Mouse (Mus musculus) heart, embryonic 16.5 days (tissue): ENCODE results near the gene Cdip1. TPM values are rescaled to one million over a fixed set of nuclear protein-coding genes. Genes with fewer than 3 reads are reported as not detected.
A peak's percentile ranks its signal among the peaks of the same experiment; 100 is the strongest.

Experiments
- ATAC-seq: fragments of 200-750 bp; cut with Nextera tagmentation; replicated peaks from 2 replicates; pipeline ENCODE4 v1.8.0; 2017; ENCODE audit warnings: moderate number of reproducible peaks; ENCODE audit not compliant: insufficient read depth, low FRiP score; ENCODE audit errors: extremely low read depth
- H3K27ac ChIP-seq: fragments of 300-500 bp; sonication (generic); 2 replicates; pipeline ENCODE4 v1.5.1; 2014; ENCODE audit warnings: mild to moderate bottlenecking, low read length, control low read depth, moderate library complexity
- H3K27me3 ChIP-seq: fragments of 300-500 bp; sonication (generic); 2 replicates; pipeline ENCODE4 v1.6.1; 2014; ENCODE audit warnings: low read length, mixed read lengths; ENCODE audit not compliant: control insufficient read depth, insufficient read depth
- H3K36me3 ChIP-seq: fragments of 300-500 bp; sonication (generic); 2 replicates; pipeline ENCODE4 v1.6.1; 2014; ENCODE audit not compliant: control insufficient read depth, insufficient read depth
- H3K4me1 ChIP-seq: fragments of 300-500 bp; sonication (generic); 2 replicates; pipeline ENCODE4 v1.6.1; 2014; ENCODE audit warnings: low read length, mixed read lengths; ENCODE audit not compliant: control insufficient read depth, insufficient read depth
- H3K4me2 ChIP-seq: fragments of 300-500 bp; sonication (generic); 2 replicates; pipeline ENCODE4 v1.6.1; 2014; ENCODE audit warnings: low read depth, mild to moderate bottlenecking, control low read depth, low read length
- H3K4me3 ChIP-seq: fragments of 300-500 bp; sonication (generic); 2 replicates; pipeline ENCODE4 v1.5.1; 2014; ENCODE audit warnings: mild to moderate bottlenecking, control low read depth, low read length
- H3K9ac ChIP-seq: fragments of 300-500 bp; sonication (generic); 2 replicates; pipeline ENCODE4 v1.6.1; 2014; ENCODE audit warnings: low read length, control low read depth
- H3K9me3 ChIP-seq: fragments of 300-500 bp; sonication (generic); replicated peaks from 2 replicates; pipeline ENCODE4 v1.6.1; 2016; ENCODE audit warnings: low read length; ENCODE audit not compliant: control insufficient read depth
- WGBS: fragments of 180-500 bp; shearing (Covaris S2); extraction: QIAGEN DNeasy Blood & Tissue Kit; methylation state at CpG from one replicate; pipeline ENCODE4 v1.1.7; 2014; 5-methylcytosine and 5-hydroxymethylcytosine counted together
- polyA plus RNA-seq: library from polyadenylated mRNA; unstranded; fragments of >200 nt; fragmentation: Nextera tagmentation; extraction: Ambion mirVana; gene quantifications from 2 replicates; pipeline ENCODE4 v1.2.1, GENCODE M21; 2015

Cdip1 gene
- polyA plus RNA-seq, 1 experiment from 2014 or later: 119 TPM

DNA sequence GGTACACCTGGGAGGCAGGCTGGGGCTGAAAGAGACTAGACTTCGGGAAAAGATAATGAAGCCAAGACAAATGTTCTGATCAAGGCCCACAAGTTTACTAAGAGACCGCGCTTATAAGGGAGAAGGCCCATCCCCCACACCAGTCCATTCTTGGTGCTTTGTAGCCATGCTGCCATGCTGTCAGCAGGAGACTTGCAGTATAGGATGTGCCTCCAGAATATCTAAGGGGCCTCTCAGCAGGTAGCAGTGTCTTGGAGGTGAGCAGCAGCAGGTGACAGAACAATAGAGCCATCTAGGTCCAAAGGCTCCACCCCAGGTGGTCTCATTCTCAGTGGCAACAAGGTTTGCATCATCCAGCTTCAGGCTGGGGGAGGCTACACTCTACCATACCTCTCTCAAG lies 28.3 kb upstream of the Cdip1 start:
- H3K36me3 ChIP-seq: no peaks in the 10 kb centered on the region
- no peak overlapping the region for H3K4me2 ChIP-seq
- no peak overlapping the region for H3K9ac ChIP-seq
- peaks cover 15% of the 10 kb centered on the region for H3K9me3 ChIP-seq
- no peak for ATAC-seq
- H3K4me1 ChIP-seq: no peaks in the 10 kb centered on the region
- H3K27ac ChIP-seq: no peak overlapping the region
- H3K4me3 ChIP-seq: no peak overlapping the region
- WGBS: 81% methylated on average over 3 of the region's 3 CpGs
- H3K27me3 ChIP-seq: no peaks in the 10 kb centered on the region

DNA sequence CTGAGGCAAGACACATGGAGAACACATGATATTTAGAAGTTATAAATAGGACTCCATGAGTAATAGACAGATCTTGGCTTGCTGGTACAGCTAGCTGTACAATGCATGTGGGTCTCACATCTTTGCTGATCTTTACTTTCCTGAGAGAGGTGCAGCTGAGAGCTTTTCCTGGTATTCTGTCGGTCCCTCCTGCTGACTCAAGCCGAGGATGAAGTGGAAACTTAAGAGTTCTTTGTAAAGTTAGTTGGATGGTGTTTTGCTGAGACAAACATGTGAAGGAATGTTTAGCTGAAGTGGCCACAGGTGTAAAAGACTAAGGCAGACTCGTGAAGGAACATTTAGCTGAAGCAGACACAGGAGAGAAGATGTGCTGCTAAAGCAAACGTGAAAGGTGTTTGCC lies 6.5 kb upstream of the Cdip1 start:
- Histone ChIP-seq H3K9ac (no peak overlapping the region), H3K27ac (no peak overlapping the region), H3K4me3 (no peak overlapping the region), H3K9me3 (no peaks in the 10 kb centered on the region; the same call in 1 of the 2 replicates), H3K36me3 (no peaks in the 10 kb centered on the region), H3K27me3 (no peaks in the 10 kb centered on the region), H3K4me2 (no peak overlapping the region), H3K4me1 (no peaks in the 10 kb centered on the region)
- ATAC-seq: no peak
- WGBS: 78% methylated on average over 4 of the region's 4 CpGs

GRCm38 (mm10) chr16:4791332-4791731 lies 1.2 kb upstream of the Cdip1 start:
- Histone ChIP-seq H3K9ac (no peak overlapping the region), H3K4me3 (no peak overlapping the region), H3K27me3 (no peaks in the 10 kb centered on the region), H3K4me2 (no peak overlapping the region), H3K27ac (no peak overlapping the region), H3K9me3 (no peaks in the 10 kb centered on the region), H3K4me1 (peaks cover 20% of the 10 kb centered on the region), H3K36me3 (no peaks in the 10 kb centered on the region)
- no peak for ATAC-seq
- 53% methylated on average over 2 of the region's 2 CpGs for WGBS

GRCm38 (mm10) chr16:4789311-4789768 lies 752 bp downstream of the Cdip1 start:
- Histone ChIP-seq H3K4me2 (peak overlapping the region; percentile 87), H3K9ac (peak overlapping the region; percentile 91), H3K9me3 (no peaks in the 10 kb centered on the region), H3K27ac (peak overlapping the region; percentile 94), H3K4me3 (peak overlapping the region; percentile 82), H3K27me3 (no peaks in the 10 kb centered on the region), H3K4me1 (peaks cover 40% of the 10 kb centered on the region), H3K36me3 (no peaks in the 10 kb centered on the region)
- WGBS: under 1% methylated on average over 29 of the region's 29 CpGs
- peak; percentile 40 for ATAC-seq

DNA sequence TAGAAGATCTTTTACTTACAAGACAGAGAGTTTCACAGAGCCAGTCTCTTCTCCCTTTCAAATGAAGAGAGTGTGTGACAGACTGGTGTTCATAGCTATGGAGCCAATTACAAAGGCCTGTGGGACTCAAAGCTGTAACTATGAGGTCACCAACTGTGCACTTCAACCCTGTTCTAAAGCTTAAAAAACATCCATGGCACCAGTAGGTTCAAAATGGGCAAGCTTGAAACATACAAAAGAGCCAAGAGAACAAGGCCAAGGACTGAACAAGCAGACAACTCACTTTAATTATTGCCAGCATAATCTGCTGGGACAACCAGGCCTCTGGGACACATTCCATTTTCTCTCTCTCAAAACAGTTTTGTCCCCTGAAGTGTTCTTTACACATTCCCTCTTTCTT lies 1.9 kb downstream of the Cdip1 start:
- H3K9me3 ChIP-seq: no peaks in the 10 kb centered on the region
- no peaks in the 10 kb centered on the region for H3K27me3 ChIP-seq
- ATAC-seq: no peak
- H3K4me2 ChIP-seq: peak overlapping the region; percentile 87
- H3K9ac ChIP-seq: peak overlapping the region; percentile 91
- peak overlapping the region; percentile 44; the same call in 1 of the 2 replicates for H3K27ac ChIP-seq
- peaks cover 3% of the 10 kb centered on the region; the same call in 1 of the 2 replicates for H3K36me3 ChIP-seq
- peaks cover 51% of the 10 kb centered on the region for H3K4me1 ChIP-seq
- H3K4me3 ChIP-seq: peak overlapping the region; percentile 41

GRCm38 (mm10) chr16:4785706-4786105 lies 4.4 kb downstream of the Cdip1 start:
- H3K9me3 ChIP-seq: no peaks in the 10 kb centered on the region
- H3K9ac ChIP-seq: 0 out of 2 replicates have a peak overlapping the region, but pooled peaks have one; percentile 22
- H3K27ac ChIP-seq: peak overlapping the region; percentile 69
- H3K4me2 ChIP-seq: peak overlapping the region; percentile 39; the same call in 1 of the 2 replicates
- H3K27me3 ChIP-seq: no peaks in the 10 kb centered on the region
- 42% methylated on average over 4 of the region's 4 CpGs for WGBS
- H3K4me3 ChIP-seq: no peak overlapping the region
- H3K36me3 ChIP-seq: peaks cover 4% of the 10 kb centered on the region; the same call in 1 of the 2 replicates
- ATAC-seq: no peak
- H3K4me1 ChIP-seq: peaks cover 76% of the 10 kb centered on the region

DNA sequence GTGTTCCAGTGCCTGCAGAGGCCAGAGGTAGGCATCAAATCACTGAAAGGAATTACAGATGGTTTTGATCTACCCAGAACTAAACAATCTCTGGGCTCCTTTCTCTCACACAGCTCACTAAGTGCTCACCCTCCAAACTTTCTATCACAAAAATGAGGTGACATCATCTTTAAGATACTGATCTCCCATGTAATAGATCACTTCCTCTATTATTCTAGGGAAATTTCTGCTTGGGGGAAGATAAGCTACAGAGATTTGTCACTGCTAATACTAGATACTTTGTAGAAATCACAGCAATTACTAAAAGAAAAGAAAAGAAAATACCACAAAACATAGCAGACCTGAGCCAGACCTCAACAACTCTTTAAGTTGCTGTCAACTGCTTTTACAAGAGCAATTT lies 7.6 kb downstream of the Cdip1 start:
- Histone ChIP-seq H3K4me3 (no peak overlapping the region), H3K4me1 (peaks cover 79% of the 10 kb centered on the region), H3K9ac (no peak overlapping the region; the same call in 1 of the 2 replicates), H3K9me3 (no peaks in the 10 kb centered on the region), H3K27ac (peak overlapping the region; percentile 92), H3K36me3 (peaks cover 6% of the 10 kb centered on the region), H3K4me2 (no peak overlapping the region), H3K27me3 (no peaks in the 10 kb centered on the region)
- ATAC-seq: no peak

GRCm38 (mm10) chr16:4781524-4782196 lies 8.4 kb downstream of the Cdip1 start:
- Histone ChIP-seq H3K9me3 (no peaks in the 10 kb centered on the region), H3K9ac (0 out of 2 replicates have a peak overlapping the region, but pooled peaks have one; percentile 12), H3K4me3 (no peak overlapping the region; the same call in 1 of the 2 replicates), H3K4me1 (peaks cover 75% of the 10 kb centered on the region), H3K36me3 (peaks cover 9% of the 10 kb centered on the region), H3K27me3 (no peaks in the 10 kb centered on the region), H3K27ac (peak overlapping the region; percentile 92), H3K4me2 (peak overlapping the region; percentile 25)
- WGBS: 24% methylated on average over 5 of the region's 5 CpGs
- peak; percentile 47; the same call in 1 of the 2 replicates for ATAC-seq

DNA sequence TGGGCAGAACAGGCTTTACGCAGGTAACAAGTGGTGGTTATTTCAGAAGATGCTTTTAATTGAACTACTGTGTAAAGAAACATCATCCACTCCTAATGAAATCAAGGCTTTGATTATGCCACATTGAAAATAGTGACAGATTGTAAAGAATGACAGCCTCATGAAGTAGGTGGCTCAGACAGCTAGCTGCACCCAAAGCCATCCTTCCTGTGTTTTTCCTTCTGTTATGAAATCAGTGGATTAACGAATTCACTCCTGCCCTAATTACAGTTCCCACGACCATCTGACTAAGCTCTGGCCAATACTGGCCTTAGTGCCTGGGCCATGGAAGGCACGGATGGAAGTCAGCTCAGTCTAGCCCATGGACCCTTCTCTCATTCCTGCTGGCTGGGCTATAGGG lies 11.2 kb downstream of the Cdip1 start:
- WGBS: 91% methylated on average over 4 of the region's 4 CpGs
- Histone ChIP-seq H3K4me1 (peaks cover 48% of the 10 kb centered on the region), H3K4me2 (no peak overlapping the region), H3K4me3 (no peak overlapping the region), H3K36me3 (peaks cover 9% of the 10 kb centered on the region), H3K9me3 (no peaks in the 10 kb centered on the region), H3K27ac (no peak overlapping the region), H3K27me3 (no peaks in the 10 kb centered on the region), H3K9ac (no peak overlapping the region)
- no peak for ATAC-seq
